Mouse (Mus musculus) heart, postnatal 4 days (tissue): ENCODE measurements around the gene Hlcs. TPM values are rescaled to one million over a fixed set of nuclear protein-coding genes. Genes with fewer than 3 reads are reported as not detected.

Experiments used
- DNase-seq: peaks from one replicate; pipeline ENCODE4 v3.0.0; 2021
- total RNA-seq, 2 experiments: library from RNA; stranded (reverse); gene quantifications; 2 replicates each; pipeline ENCODE4 v1.2.3; 2021

Gene Hlcs
- total RNA-seq, 2 experiments from 2014 or later, result 8.0 to 8.2 TPM

- DNase-seq, result no peak
These were observed 107.6 kb downstream of the Hlcs start for GRCm38 (mm10) chr16:94205528-94206484.

DNA sequence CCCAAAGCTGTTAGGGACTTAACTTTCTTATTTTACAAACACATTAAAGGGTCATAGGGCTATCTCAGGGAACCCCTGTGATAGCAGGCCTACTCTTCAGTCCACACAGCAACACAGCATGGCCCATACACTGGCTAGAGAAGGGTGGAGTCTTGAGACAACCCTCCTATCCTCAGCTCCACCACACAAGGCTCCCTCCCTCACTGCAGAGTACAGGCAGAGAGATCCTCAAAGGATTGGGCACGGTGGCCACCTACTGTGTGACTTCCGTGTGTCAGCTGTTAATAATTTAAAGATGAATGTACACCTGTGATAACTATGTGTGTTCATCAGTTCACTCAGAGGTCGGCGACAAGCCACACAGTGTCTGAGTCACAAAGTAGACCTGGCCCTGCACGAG, 112.0 kb downstream of the Hlcs start:
- DNase-seq, result no peak

GRCm38 (mm10) chr16:94195913-94196312, 117.5 kb downstream of the Hlcs start:
- DNase-seq, result no peak

GRCm38 (mm10) chr16:94191379-94192315, 121.7 kb downstream of the Hlcs start:
- DNase-seq, result no peak

DNA sequence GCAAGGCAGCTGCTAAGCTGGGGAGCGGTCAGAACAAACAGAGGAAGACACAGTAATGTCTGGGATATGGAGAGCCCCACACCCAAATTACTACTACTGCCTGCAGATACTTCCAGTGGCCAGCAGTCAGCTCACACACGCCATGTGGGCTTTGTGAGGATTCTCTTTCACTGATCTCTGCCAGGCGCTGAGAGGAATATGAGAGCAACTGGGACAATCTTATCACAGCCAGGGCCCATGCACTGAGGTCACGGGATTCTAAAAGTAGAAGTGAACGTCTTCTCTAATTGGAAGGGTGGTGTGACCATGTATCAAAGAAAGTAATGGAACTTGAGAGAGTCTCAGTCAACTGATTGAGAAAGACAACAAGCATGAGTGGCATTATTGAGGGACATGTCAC, 123.1 kb downstream of the Hlcs start:
- DNase-seq, result no peak

DNA sequence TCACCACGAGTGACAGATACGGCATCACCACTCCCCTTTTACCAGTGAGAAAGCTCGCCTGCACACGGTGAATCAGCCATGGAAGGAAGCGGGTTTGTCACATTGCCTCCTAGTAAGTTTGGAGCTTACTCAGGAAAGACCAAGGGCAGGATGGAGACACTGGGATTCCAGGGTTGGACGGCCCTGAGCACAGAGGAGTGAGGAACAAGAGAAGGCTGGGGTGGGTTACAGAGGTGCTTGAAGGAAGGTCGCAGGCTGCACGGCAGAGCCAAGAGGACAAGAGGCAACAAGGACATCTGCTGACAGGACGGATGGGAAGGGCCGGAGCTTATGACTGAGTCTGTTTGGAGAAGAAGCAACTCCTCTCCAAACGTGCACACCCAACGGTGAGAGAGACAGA, 126.8 kb downstream of the Hlcs start:
- no peak for DNase-seq

GRCm38 (mm10) chr16:94185430-94185829, 127.9 kb downstream of the Hlcs start:
- DNase-seq, result peak; percentile 49

DNA sequence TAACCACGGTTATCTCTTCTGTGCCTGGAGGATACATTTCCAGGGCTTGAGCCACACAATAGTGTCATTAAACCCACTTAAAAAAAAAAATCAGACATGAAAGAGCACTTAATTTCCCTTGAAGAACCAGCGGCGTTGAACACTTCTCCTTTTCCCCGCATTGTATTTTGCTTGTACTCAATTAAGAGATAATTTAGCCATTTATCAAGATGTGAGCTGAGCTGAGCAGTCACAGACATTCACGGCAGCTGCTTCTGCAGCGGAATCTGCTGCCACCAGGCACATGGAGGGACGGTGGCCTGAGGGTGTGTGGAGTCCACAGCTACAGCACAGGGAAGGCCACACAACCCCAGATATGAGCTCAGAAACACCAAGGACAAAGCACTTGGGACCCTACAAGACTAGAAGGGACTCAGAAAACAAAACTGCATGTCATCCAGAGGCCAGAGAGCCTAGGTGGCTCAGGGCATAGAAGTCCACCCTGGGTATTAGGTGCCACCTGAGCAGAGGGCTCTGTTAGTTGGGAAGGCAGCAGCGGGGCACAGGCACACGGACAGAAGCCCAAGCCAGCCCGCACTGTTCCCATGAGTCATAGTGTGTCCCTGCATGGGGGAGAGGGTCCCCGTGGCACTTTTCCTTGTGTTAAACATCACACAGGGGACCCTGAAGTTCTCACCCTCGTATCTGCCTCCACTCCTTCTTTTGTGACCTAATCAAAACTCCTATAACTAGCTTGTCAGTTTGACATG, 133.1 kb downstream of the Hlcs start:
- no peak for DNase-seq

GRCm38 (mm10) chr16:94179341-94180121, 133.8 kb downstream of the Hlcs start:
- DNase-seq, result no peak

GRCm38 (mm10) chr16:94178441-94179220, 134.7 kb downstream of the Hlcs start:
- DNase-seq, result no peak

DNA sequence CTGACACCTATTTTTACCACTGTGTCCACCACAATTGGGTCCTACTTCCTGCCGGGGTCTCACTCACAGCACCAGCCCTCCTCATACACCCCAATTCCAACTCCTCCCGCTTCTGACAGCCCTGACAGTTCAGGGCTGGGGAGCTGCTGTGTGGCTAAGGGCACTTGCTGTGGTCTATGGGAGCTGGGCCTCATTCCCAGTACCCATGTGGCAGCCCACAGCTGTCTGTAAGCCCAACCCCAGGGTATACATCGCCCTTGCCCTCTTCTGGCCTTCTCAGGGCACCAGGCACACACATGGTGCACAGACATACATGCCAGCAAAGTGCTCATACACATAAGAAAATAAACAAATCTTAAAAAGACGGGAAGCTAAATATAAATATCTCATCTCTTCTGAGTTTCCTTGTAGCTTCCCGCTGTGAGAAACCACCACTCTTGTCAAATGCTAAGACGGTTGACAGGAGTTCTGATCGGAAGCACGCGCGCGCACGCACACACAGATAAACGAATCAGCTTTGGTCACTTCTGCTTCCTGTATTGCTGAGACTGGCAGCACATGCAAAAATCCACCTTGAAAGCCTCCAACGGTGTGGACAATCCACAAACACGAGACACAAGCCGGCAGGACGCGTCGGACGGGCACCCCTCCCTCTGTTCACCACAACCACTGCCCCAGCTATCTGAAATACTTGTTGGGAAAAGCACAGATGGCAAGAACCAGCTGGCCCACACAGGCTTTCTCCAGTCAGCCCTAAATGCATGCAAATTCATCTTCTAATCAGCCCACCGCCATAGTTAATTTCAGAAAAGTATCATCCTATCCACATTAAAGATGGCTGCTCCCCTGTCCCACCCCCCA, 136.1 kb downstream of the Hlcs start:
- DNase-seq, result no peak

GRCm38 (mm10) chr16:94175366-94175986, 137.9 kb downstream of the Hlcs start:
- DNase-seq, result no peak

GRCm38 (mm10) chr16:94173361-94173760, 140.0 kb downstream of the Hlcs start:
- no peak for DNase-seq

GRCm38 (mm10) chr16:94170218-94170617, 143.2 kb downstream of the Hlcs start:
- no peak for DNase-seq

GRCm38 (mm10) chr16:94168655-94169545, 144.5 kb downstream of the Hlcs start:
- DNase-seq, result no peak

DNA sequence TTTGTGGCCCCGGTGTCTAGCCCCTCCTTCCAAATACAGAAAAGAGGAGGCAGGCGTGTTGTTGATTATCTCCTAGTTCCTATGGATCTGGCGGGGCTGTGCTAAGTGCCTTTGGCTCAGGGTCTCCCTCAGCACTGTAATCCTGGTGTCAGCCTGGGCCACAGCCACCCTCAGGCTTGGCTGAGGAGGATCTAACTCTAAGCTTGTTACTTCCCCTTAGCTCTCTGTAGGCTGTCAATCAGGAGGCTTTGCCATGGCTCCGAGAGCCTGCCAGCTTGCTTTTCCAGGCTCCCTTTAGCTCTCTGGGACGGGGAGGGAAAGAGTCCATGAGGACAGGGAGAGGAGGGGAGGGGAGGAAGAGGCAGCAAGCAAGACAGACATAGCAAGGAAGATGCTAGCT, 148.4 kb downstream of the Hlcs start:
- no peak for DNase-seq

DNA sequence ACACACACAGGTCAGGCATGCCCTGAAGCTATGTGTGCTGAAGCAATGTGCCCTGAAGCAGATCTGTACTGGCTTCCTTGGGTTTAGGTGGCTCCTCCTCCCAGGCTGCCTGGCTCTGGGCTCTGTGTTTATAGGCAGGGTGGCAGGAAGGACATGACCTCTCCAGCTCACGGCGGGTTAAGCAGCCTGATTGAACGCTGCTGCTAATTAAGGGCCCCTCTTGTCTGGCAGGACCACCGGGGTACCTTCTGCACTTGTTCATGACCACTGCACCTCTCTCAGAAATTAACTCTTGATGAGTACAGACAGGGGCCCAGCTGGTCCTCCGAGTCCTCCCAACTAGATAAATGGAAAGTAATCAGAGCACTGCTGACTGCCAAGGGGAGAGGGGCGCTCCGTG, 149.1 kb downstream of the Hlcs start:
- DNase-seq, result no peak

DNA sequence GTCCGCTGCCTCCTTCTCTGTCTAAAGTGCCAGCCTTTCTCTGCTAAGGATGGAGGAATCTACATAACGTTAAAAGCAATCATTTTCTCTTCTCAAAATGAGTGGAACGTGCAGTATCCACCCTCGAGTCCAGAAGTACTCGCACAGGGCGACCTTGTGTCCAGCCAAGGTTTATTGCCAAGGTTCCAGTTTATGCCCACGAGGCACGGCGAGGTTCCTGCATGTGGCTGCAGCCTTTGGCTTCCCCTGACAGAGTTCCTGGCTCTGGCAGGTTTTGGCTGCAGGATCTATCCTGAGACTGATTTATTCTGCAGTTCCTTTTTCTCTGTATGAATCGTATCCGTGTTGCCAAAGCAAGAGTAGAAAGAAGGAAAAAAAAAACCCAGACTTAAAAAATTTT, 150.3 kb downstream of the Hlcs start:
- DNase-seq, result no peak
